Mouse (Mus musculus): Measurements from ENCODE around the gene Rad18.
A peak's percentile ranks its signal among the peaks of the same experiment; 100 is the strongest.

Gene Rad18

GRCm38 (mm10) chr6:112696056-112696950, at the start of gene Rad18:
Gene Rad18 (minus strand): TSS chr6:112696686.
- DNase-seq (ENCODE audit: low read depth, low spot score), result peak; percentile 92
- no peaks in the 10 kb centered on the region for H3K27me3 ChIP-seq (ENCODE audit: control insufficient read depth, insufficient read depth, low read length, poor library complexity, severe bottlenecking)
- no peaks in the 10 kb centered on the region for H3K36me3 ChIP-seq (ENCODE audit: control insufficient read depth, insufficient read depth, low read length, poor library complexity, severe bottlenecking)

- no peak for DNase-seq (ENCODE audit: low read depth, low spot score)
- no peaks in the 10 kb centered on the region for H3K27me3 ChIP-seq (ENCODE audit: control insufficient read depth, insufficient read depth, low read length, poor library complexity, severe bottlenecking)
- no peaks in the 10 kb centered on the region for H3K36me3 ChIP-seq (ENCODE audit: control insufficient read depth, insufficient read depth, low read length, poor library complexity, severe bottlenecking)
These were observed 45.8 kb upstream of the Rad18 start for GRCm38 (mm10) chr6:112742297-112742696.

GRCm38 (mm10) chr6:112741766-112742165, 45.3 kb upstream of the Rad18 start:
- H3K27me3 ChIP-seq (ENCODE audit: control insufficient read depth, insufficient read depth, low read length, poor library complexity, severe bottlenecking), result no peaks in the 10 kb centered on the region
- no peaks in the 10 kb centered on the region for H3K36me3 ChIP-seq (ENCODE audit: control insufficient read depth, insufficient read depth, low read length, poor library complexity, severe bottlenecking)
- no peak for DNase-seq (ENCODE audit: low read depth, low spot score)

GRCm38 (mm10) chr6:112739635-112740034, 43.1 kb upstream of the Rad18 start:
- no peaks in the 10 kb centered on the region for H3K36me3 ChIP-seq (ENCODE audit: control insufficient read depth, insufficient read depth, low read length, poor library complexity, severe bottlenecking)
- H3K27me3 ChIP-seq (ENCODE audit: control insufficient read depth, insufficient read depth, low read length, poor library complexity, severe bottlenecking), result no peaks in the 10 kb centered on the region; the same call in 1 of the 2 replicates
- DNase-seq (ENCODE audit: low read depth, low spot score), result no peak

GRCm38 (mm10) chr6:112738924-112739323, 42.4 kb upstream of the Rad18 start:
- Histone ChIP-seq H3K36me3 (ENCODE audit: control insufficient read depth, insufficient read depth, low read length, poor library complexity, severe bottlenecking) (no peaks in the 10 kb centered on the region), H3K27me3 (ENCODE audit: control insufficient read depth, insufficient read depth, low read length, poor library complexity, severe bottlenecking) (no peaks in the 10 kb centered on the region; the same call in 1 of the 2 replicates)
- DNase-seq (ENCODE audit: low read depth, low spot score), result no peak

GRCm38 (mm10) chr6:112736471-112736870, 40.0 kb upstream of the Rad18 start:
- no peaks in the 10 kb centered on the region; the same call in 1 of the 2 replicates for H3K27me3 ChIP-seq (ENCODE audit: control insufficient read depth, insufficient read depth, low read length, poor library complexity, severe bottlenecking)
- no peaks in the 10 kb centered on the region for H3K36me3 ChIP-seq (ENCODE audit: control insufficient read depth, insufficient read depth, low read length, poor library complexity, severe bottlenecking)
- DNase-seq (ENCODE audit: low read depth, low spot score), result no peak

GRCm38 (mm10) chr6:112735054-112735453, 38.6 kb upstream of the Rad18 start:
- Histone ChIP-seq H3K36me3 (ENCODE audit: control insufficient read depth, insufficient read depth, low read length, poor library complexity, severe bottlenecking) (no peaks in the 10 kb centered on the region), H3K27me3 (ENCODE audit: control insufficient read depth, insufficient read depth, low read length, poor library complexity, severe bottlenecking) (no peaks in the 10 kb centered on the region; the same call in 1 of the 2 replicates)
- DNase-seq (ENCODE audit: low read depth, low spot score), result no peak

- no peaks in the 10 kb centered on the region; the same call in 1 of the 2 replicates for H3K27me3 ChIP-seq (ENCODE audit: control insufficient read depth, insufficient read depth, low read length, poor library complexity, severe bottlenecking)
- H3K36me3 ChIP-seq (ENCODE audit: control insufficient read depth, insufficient read depth, low read length, poor library complexity, severe bottlenecking), result no peaks in the 10 kb centered on the region
- DNase-seq (ENCODE audit: low read depth, low spot score), result no peak
These were observed 37.5 kb upstream of the Rad18 start for GRCm38 (mm10) chr6:112733942-112734341.

- Histone ChIP-seq H3K36me3 (ENCODE audit: control insufficient read depth, insufficient read depth, low read length, poor library complexity, severe bottlenecking) (no peaks in the 10 kb centered on the region), H3K27me3 (ENCODE audit: control insufficient read depth, insufficient read depth, low read length, poor library complexity, severe bottlenecking) (no peaks in the 10 kb centered on the region; the same call in 1 of the 2 replicates)
- peak; percentile 8 for DNase-seq (ENCODE audit: low read depth, low spot score)
These were observed 35.9 kb upstream of the Rad18 start for GRCm38 (mm10) chr6:112732434-112732833.

- DNase-seq (ENCODE audit: low read depth, low spot score), result no peak
- H3K36me3 ChIP-seq (ENCODE audit: control insufficient read depth, insufficient read depth, low read length, poor library complexity, severe bottlenecking), result no peaks in the 10 kb centered on the region
- no peaks in the 10 kb centered on the region; the same call in 1 of the 2 replicates for H3K27me3 ChIP-seq (ENCODE audit: control insufficient read depth, insufficient read depth, low read length, poor library complexity, severe bottlenecking)
These were observed 34.9 kb upstream of the Rad18 start for GRCm38 (mm10) chr6:112731386-112731785.

- DNase-seq (ENCODE audit: low read depth, low spot score), result no peak
- Histone ChIP-seq H3K27me3 (ENCODE audit: control insufficient read depth, insufficient read depth, low read length, poor library complexity, severe bottlenecking) (no peaks in the 10 kb centered on the region; the same call in 1 of the 2 replicates), H3K36me3 (ENCODE audit: control insufficient read depth, insufficient read depth, low read length, poor library complexity, severe bottlenecking) (no peaks in the 10 kb centered on the region)
These were observed 32.4 kb upstream of the Rad18 start for GRCm38 (mm10) chr6:112728760-112729422.

GRCm38 (mm10) chr6:112725468-112725867, 29.0 kb upstream of the Rad18 start:
- Histone ChIP-seq H3K36me3 (ENCODE audit: control insufficient read depth, insufficient read depth, low read length, poor library complexity, severe bottlenecking) (no peaks in the 10 kb centered on the region), H3K27me3 (ENCODE audit: control insufficient read depth, insufficient read depth, low read length, poor library complexity, severe bottlenecking) (no peaks in the 10 kb centered on the region)
- no peak for DNase-seq (ENCODE audit: low read depth, low spot score)

GRCm38 (mm10) chr6:112720409-112721080, 24.1 kb upstream of the Rad18 start:
- no peak for DNase-seq (ENCODE audit: low read depth, low spot score)
- Histone ChIP-seq H3K36me3 (ENCODE audit: control insufficient read depth, insufficient read depth, low read length, poor library complexity, severe bottlenecking) (no peaks in the 10 kb centered on the region), H3K27me3 (ENCODE audit: control insufficient read depth, insufficient read depth, low read length, poor library complexity, severe bottlenecking) (no peaks in the 10 kb centered on the region)

- Histone ChIP-seq H3K36me3 (ENCODE audit: control insufficient read depth, insufficient read depth, low read length, poor library complexity, severe bottlenecking) (no peaks in the 10 kb centered on the region), H3K27me3 (ENCODE audit: control insufficient read depth, insufficient read depth, low read length, poor library complexity, severe bottlenecking) (no peaks in the 10 kb centered on the region)
- DNase-seq (ENCODE audit: low read depth, low spot score), result no peak
These were observed 23.5 kb upstream of the Rad18 start for GRCm38 (mm10) chr6:112719983-112720382.

GRCm38 (mm10) chr6:112717168-112717567, 20.7 kb upstream of the Rad18 start:
- Histone ChIP-seq H3K36me3 (ENCODE audit: control insufficient read depth, insufficient read depth, low read length, poor library complexity, severe bottlenecking) (no peaks in the 10 kb centered on the region), H3K27me3 (ENCODE audit: control insufficient read depth, insufficient read depth, low read length, poor library complexity, severe bottlenecking) (no peaks in the 10 kb centered on the region)
- DNase-seq (ENCODE audit: low read depth, low spot score), result peak; percentile 34

Data from splenic B cell, adult 2 months (primary cell).